Mouse (Mus musculus) gastrocnemius, postnatal 10 days (tissue): ENCODE measurements at regions not wholly inside any gene's neighbourhood (a gene's known extent, or its start where the extent isn't known, plus 50 kb on each side); places are given as distances from the start of the nearest gene placed in this dataset.
A peak's percentile ranks its signal among the peaks of the same experiment; 100 is the strongest.

Source experiments
- DNase-seq: peaks from one replicate; pipeline ENCODE4 v3.0.0; 2021; ENCODE audit warnings: mixed read lengths

- DNase-seq = no peak
These were observed 331.8 kb upstream of the G2e3 start for GRCm38 (mm10) chr12:51016081-51016480.

GRCm38 (mm10) chr12:51009644-51010043 lies 338.2 kb upstream of the G2e3 start:
- DNase-seq = no peak

- no peak for DNase-seq
These were observed 345.9 kb upstream of the G2e3 start for GRCm38 (mm10) chr12:51001722-51002592.

- no peak for DNase-seq
These were observed 346.8 kb upstream of the G2e3 start for GRCm38 (mm10) chr12:51001096-51001495.

- DNase-seq = no peak
These were observed 347.4 kb upstream of the G2e3 start for GRCm38 (mm10) chr12:51000281-51001075.

- peak; percentile 86 for DNase-seq
These were observed 348.3 kb upstream of the G2e3 start for GRCm38 (mm10) chr12:50999295-51000237.

GRCm38 (mm10) chr12:50995664-50996063 lies 346.8 kb upstream of the Prkd1 start:
- no peak for DNase-seq

GRCm38 (mm10) chr12:50989561-50990325 lies 340.8 kb upstream of the Prkd1 start:
- no peak for DNase-seq

- no peak for DNase-seq
These were observed 332.4 kb upstream of the Prkd1 start for GRCm38 (mm10) chr12:50981318-50981717.

GRCm38 (mm10) chr12:50980800-50981199 lies 331.9 kb upstream of the Prkd1 start:
- DNase-seq = no peak

GRCm38 (mm10) chr12:50970759-50971122 lies 321.8 kb upstream of the Prkd1 start:
- DNase-seq = no peak

- no peak for DNase-seq
These were observed 321.2 kb upstream of the Prkd1 start for GRCm38 (mm10) chr12:50969887-50970758.

- no peak for DNase-seq
These were observed 320.5 kb upstream of the Prkd1 start for GRCm38 (mm10) chr12:50969402-50969801.

- DNase-seq = no peak
These were observed 318.4 kb upstream of the Prkd1 start for GRCm38 (mm10) chr12:50967168-50967810.

GRCm38 (mm10) chr12:50953971-50954370 lies 305.1 kb upstream of the Prkd1 start:
- no peak for DNase-seq

GRCm38 (mm10) chr12:50947035-50947434 lies 298.1 kb upstream of the Prkd1 start:
- no peak for DNase-seq

- DNase-seq = peak; percentile 41
These were observed 295.0 kb upstream of the Prkd1 start for GRCm38 (mm10) chr12:50943741-50944521.

- no peak for DNase-seq
These were observed 294.4 kb upstream of the Prkd1 start for GRCm38 (mm10) chr12:50943340-50943739.

GRCm38 (mm10) chr12:50935516-50935915 lies 286.6 kb upstream of the Prkd1 start:
- no peak for DNase-seq
